Mouse (Mus musculus) 416B (cell line): Measurements from ENCODE around the gene Gen1.

ENCODE experiments used
- DNase-seq: peaks from one replicate; pipeline ENCODE4 v3.0.0; 2011; ENCODE audit warnings: low read depth

Gen1 gene

GRCm38 (mm10) chr12:11224722-11225121, 40.9 kb downstream of the Gen1 start:
- DNase-seq, result no peak

GRCm38 (mm10) chr12:11223090-11223489, 42.5 kb downstream of the Gen1 start:
- no peak for DNase-seq

DNA sequence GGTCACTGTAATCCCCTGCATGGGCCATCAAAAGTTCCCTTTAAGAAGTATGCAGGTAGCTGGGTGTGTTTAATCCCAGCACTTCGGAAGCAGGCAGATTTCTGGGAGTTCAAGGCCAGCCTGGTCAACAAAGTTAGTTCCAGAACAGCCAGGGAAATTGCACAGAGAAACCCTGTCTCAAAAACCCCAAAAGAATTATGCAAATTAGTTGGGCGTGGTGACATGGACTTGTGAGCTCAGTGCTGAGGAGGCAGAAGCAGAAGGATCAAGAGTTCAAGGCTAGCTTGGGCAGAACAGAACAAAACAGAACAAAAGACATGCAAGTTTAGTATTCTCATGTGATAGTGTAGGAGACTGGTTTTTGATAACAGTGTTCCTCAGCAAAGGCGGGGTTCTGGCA, 43.0 kb downstream of the Gen1 start:
- no peak for DNase-seq

- DNase-seq, result no peak
Measured at GRCm38 (mm10) chr12:11221524-11222330, 43.9 kb downstream of the Gen1 start.

GRCm38 (mm10) chr12:11217726-11218250, 47.8 kb downstream of the Gen1 start:
- no peak for DNase-seq

DNA sequence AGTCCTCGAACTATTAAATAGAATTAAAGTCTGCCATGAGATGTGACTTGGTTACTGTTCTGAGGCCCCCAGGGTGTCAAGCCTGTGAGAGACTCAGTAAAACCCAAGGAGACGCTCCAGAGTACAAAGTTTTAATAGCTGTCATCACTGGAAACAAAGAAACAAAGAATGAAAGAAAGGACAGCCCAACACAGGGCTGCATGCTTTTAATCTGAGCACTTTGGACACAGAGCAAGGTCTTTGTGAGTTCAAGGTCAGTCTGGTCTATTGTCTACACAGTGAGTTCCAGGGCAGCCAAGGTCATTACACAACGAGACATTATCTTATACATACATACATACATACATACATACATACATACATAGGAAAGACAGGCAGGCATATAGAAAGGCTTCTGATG, 49.1 kb downstream of the Gen1 start:
- no peak for DNase-seq

GRCm38 (mm10) chr12:11215555-11215954, 50.0 kb downstream of the Gen1 start:
- no peak for DNase-seq

DNA sequence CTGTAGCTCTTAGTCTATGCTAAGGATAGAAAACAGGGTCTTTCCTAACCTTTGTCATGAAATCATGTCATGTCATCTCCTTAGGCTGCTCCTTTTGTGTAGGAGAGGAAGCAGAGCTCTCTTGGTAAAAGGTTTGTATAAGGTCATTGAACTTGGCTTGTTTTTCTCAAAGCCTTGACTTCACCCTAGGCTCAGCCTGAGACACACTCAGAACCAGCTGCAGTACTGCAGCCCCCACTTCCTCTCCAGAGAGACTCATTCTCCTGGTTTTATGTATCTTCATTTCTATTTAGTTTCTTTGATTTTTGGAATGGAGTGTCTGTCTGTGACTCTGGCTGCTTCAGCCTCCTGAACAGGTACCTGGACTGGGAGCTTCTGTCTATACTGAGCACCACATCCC, 50.8 kb downstream of the Gen1 start:
- DNase-seq, result no peak

DNA sequence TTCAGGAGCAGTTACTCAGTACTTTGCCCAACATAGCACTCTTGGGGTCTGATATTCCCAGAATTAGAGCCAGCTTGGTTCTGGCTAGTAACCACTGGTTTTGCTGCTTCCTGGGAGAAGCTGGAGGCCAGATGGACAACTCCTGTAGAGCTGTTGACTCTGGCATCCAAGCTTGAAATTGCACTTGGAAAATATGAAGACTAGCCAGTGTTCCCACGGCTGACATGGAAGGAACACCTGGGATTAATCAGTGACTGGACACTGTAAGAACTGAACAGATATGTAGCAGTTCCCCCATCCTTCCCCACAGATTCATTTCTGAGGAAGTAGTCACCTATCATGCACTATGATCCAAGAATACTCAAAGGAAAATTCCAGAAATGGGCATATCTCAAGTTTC, 52.7 kb downstream of the Gen1 start:
- DNase-seq, result no peak

DNA sequence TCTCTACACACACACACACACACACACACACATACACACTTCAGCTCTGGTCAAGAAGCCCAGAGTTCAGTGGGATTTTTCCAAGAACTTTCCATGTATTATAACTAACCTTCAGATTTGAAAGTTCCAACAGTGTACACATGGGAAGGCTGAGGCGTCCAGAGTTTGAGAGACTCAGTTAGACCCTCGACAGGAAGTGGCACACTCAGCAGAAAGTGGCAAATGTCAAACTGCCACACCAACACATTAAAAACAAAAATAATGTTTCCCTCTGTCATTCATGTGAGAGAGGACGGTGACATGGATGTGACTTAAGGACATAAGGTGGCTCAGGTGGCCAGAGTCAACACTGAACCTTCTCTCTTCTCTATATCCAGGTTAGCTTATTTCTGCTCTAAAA, 55.2 kb downstream of the Gen1 start:
- DNase-seq, result no peak

DNA sequence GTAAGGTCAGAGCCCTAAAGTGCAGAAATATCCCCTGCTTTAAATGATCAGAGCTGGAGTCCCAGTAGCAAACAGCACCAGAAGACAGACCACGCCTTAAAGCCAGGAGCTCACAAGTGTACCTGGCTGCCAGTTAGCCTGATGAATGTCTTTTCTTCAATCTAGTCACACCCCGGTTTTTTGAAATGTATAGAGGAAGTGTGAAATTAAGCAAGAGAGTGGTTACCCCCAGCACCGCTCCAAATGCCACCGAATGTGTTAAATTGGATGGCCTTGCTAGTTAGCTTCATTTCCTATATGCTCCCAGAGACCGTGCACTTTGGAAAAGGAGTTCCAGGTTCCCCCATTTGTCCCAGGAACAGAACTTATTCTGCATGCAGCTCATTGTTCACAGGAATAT, 56.0 kb downstream of the Gen1 start:
- peak; percentile 33 for DNase-seq

DNA sequence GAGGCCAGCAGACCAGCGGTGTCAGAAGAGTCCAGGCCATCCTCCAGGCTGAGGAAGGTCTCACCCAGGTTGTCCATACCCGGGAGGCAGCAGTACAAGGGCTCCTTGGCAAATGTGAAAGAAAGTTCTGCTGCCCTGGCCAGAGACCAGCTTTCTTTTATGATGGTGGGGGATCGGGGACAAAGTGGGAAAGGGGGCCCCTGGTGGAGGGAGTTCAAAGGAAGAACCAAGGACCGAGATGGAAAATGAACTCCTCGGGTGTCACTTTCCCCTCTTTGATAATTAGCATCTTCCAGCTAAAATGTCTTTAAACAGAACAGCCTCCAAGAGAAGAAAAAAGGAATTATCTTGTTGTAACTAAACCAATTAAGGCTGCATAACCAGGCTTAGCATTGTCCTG, 56.7 kb downstream of the Gen1 start, which contains the start of gene Msgn1:
Msgn1 (minus strand) TSS at position 101 of the 400 bp plus-strand sequence.
- DNase-seq, result no peak

DNA sequence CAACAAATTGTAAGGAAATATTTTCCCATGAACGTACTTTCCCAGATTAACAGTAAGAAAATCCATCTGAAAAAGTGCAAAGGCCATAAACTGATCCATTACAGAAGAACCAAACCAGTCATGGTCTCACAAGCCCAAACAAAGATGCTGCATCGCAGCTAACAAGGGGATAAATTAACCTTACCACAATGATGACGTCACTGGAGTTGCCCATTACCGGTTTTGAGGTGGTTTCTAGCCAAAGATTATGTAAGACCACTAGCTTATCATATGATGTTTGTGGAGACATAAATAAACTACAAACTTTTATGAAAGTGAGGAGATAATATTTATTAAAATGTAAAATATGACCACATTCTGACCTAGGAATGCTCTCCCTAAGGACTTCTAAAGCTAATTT, 59.3 kb downstream of the Gen1 start:
- DNase-seq, result peak; percentile 46

DNA sequence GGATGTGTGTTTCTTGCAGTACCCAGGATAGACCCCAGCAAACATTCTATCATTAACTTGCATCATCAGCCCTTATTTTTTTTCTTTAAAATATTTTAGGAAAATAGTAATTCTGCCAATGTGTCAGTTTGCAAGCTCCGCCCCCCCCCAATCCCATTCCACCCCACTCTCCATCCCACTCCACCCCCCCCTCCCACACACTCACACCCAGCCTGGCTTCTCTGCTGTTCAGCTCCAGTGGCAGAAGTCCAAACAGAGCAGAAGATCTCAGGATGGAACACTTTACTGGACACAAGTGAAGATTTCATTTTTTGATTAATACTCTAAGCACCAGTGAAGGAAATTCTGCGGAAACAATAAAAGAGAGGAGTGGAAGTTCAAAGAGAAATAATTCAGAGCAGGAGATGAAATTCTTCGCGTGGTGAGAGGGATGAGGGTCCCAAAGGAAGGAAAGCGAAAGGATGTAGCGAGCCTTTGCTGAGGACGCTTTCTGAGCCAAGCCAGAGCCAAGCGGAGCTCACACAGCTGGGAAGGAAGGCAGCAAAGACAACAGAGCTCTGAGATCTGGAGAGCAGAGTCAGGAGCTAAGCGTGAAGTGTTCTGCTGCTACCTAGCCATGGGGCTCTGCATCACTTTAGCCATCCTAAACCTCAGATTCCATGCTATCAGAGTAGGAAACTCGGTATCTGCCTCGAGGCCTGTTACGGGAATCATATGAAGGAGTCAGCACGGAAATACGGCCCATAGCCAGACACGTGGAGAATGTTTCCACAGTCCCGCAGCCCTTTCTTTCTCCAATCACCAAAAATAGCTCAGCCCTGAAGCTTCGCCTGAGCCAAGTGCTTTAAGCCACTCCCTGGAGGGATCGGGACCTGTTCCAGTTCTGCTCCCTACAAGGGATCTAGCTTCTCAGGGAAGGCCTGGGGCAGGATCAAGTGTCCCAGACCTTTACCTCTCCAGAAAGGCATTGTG, 61.6 kb downstream of the Gen1 start:
- no peak for DNase-seq

DNA sequence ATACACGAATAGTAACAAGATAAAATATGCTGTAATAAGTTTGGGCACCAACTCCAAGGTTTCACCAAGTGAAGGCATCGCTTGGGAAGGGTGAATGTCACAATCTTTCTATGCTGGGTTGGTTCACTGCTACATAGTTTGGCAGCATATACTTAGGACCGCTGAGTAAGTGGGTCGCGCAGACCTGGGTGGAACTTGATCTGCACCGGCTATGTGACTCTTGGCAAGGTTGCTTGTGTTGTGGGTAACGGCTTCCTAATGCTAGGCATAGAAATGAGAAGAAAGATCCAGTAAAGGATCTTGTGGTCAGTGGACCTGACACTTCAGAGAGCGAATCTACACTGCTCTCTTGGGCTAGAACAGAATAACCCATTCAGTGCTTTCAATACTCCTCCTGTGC, 63.1 kb downstream of the Gen1 start:
- no peak for DNase-seq

DNA sequence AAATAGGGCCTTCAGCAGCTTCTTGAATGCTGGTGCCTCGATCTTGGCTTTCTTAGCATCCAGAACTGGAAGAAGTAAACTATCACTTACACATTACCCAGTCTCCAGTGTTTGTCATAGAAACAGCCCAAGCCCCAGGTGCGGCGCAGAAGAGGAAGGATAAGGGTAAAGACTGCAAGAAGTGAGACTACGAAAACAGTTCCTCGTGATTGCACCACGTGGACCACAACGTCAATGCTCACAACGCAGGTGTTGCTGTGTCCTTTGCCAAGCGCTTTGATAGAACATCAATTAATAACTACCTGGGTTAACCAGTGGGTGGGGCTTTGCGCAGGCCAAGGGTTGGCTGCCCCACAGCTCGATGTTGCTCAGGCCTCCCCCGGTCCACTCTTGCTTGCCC, 64.9 kb downstream of the Gen1 start:
- no peak for DNase-seq

DNA sequence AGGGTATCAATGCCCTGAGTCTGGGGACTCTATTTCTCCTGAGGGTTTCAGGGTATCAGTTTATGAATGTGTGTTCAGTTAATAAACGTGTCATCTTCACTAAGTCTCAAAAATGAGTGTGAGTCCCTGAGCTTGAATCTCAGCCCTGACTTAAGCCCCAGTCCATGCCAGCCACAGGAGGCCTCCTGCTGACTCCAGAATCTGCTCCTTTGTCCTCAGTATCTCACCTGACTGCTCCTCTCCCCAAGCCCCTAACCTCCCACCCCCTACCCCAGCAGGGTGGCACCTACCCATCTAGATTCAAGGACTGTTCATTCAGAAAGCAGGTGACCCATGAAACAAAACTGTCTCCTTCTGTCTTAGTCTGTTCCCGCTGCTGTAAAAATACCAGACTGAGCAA, 67.0 kb downstream of the Gen1 start:
- no peak for DNase-seq

GRCm38 (mm10) chr12:11198026-11198425, 67.6 kb downstream of the Gen1 start:
- peak; percentile 14 for DNase-seq

- DNase-seq, result no peak
Measured at GRCm38 (mm10) chr12:11196830-11197229, 68.8 kb downstream of the Gen1 start.

DNA sequence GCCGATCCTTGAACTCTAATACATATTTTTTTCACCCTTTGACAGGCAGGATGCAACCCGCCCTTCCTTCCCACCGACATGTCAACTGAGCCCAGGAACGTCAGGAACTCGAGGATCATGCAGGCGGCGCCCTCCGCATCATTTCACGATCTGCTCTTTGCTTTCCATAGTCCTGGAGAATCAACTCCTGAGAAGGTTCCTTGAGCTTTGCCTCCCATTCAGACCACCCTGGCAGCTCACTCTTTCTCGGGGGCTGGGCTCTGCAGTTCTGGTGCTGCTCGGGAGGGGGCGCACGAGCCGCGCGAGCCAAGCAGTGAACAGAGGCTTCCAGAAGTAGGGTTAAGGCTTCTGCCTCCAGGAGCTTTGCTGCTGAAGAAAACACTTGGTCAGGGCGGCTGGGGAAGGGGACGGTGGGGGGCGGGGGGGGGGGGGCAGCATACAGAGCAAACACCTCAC, 69.4 kb downstream of the Gen1 start:
- DNase-seq, result peak; percentile 38

GRCm38 (mm10) chr12:11195031-11195430, 70.6 kb downstream of the Gen1 start:
- peak; percentile 5 for DNase-seq
